Mouse (Mus musculus) heart, embryonic 16.5 days (tissue): ENCODE measurements around the gene Mcm2. TPM values are rescaled to one million over a fixed set of nuclear protein-coding genes. Genes with fewer than 3 reads are reported as not detected.

Experiments used
- ATAC-seq: fragments of 200-750 bp; cut with Nextera tagmentation; replicated peaks from 2 replicates; pipeline ENCODE4 v1.8.0; 2017; ENCODE audit warnings: moderate number of reproducible peaks; ENCODE audit not compliant: insufficient read depth, low FRiP score; ENCODE audit errors: extremely low read depth
- H3K27ac ChIP-seq: fragments of 300-500 bp; sonication (generic); 2 replicates; pipeline ENCODE4 v1.5.1; 2014; ENCODE audit warnings: mild to moderate bottlenecking, low read length, control low read depth, moderate library complexity
- H3K27me3 ChIP-seq: fragments of 300-500 bp; sonication (generic); 2 replicates; pipeline ENCODE4 v1.6.1; 2014; ENCODE audit warnings: low read length, mixed read lengths; ENCODE audit not compliant: control insufficient read depth, insufficient read depth
- H3K36me3 ChIP-seq: fragments of 300-500 bp; sonication (generic); 2 replicates; pipeline ENCODE4 v1.6.1; 2014; ENCODE audit not compliant: control insufficient read depth, insufficient read depth
- H3K4me1 ChIP-seq: fragments of 300-500 bp; sonication (generic); 2 replicates; pipeline ENCODE4 v1.6.1; 2014; ENCODE audit warnings: low read length, mixed read lengths; ENCODE audit not compliant: control insufficient read depth, insufficient read depth
- H3K4me2 ChIP-seq: fragments of 300-500 bp; sonication (generic); 2 replicates; pipeline ENCODE4 v1.6.1; 2014; ENCODE audit warnings: low read depth, mild to moderate bottlenecking, control low read depth, low read length
- H3K4me3 ChIP-seq: fragments of 300-500 bp; sonication (generic); 2 replicates; pipeline ENCODE4 v1.5.1; 2014; ENCODE audit warnings: mild to moderate bottlenecking, control low read depth, low read length
- H3K9ac ChIP-seq: fragments of 300-500 bp; sonication (generic); 2 replicates; pipeline ENCODE4 v1.6.1; 2014; ENCODE audit warnings: low read length, control low read depth
- H3K9me3 ChIP-seq: fragments of 300-500 bp; sonication (generic); replicated peaks from 2 replicates; pipeline ENCODE4 v1.6.1; 2016; ENCODE audit warnings: low read length; ENCODE audit not compliant: control insufficient read depth
- WGBS: fragments of 180-500 bp; shearing (Covaris S2); extraction: QIAGEN DNeasy Blood & Tissue Kit; methylation state at CpG from one replicate; pipeline ENCODE4 v1.1.7; 2014; 5-methylcytosine and 5-hydroxymethylcytosine counted together
- polyA plus RNA-seq: library from polyadenylated mRNA; unstranded; fragments of >200 nt; fragmentation: Nextera tagmentation; extraction: Ambion mirVana; gene quantifications from 2 replicates; pipeline ENCODE4 v1.2.1, GENCODE M21; 2015

Mcm2 gene
- polyA plus RNA-seq, 1 experiment from 2014 or later = 94.7 TPM

DNA sequence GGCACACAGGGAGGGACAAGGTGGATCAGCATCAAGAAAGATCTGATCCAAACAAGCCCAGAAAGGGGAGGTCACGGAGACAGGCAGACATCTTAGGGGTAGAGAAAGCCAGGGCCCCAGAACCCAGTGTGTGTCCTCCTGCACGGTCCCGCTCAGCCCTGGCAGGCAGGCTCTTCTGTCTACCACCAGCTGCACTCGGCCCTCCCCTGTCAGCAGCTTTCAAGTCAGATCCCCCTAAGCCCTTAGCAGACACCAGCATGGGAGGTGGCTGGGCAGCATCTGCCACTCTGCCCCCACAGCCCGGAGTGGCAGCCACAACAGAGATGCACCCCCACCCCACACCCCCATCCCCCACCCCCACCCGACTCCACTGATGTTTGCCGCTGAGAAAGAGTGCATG is 25.8 kb downstream of the Mcm2 start:
- Histone ChIP-seq H3K9ac (no peak overlapping the region), H3K36me3 (no peaks in the 10 kb centered on the region), H3K4me2 (no peak overlapping the region), H3K4me1 (no peaks in the 10 kb centered on the region), H3K4me3 (no peak overlapping the region), H3K27me3 (peaks cover 3% of the 10 kb centered on the region; the same call in 1 of the 2 replicates), H3K27ac (no peak overlapping the region), H3K9me3 (no peaks in the 10 kb centered on the region)
- 0 out of 2 replicates have a peak, but pooled peaks have one; percentile 7 for ATAC-seq
- 44% methylated on average over 7 of the region's 7 CpGs for WGBS

GRCm38 (mm10) chr6:88871546-88871945 is 27.0 kb downstream of the Mcm2 start:
- no peaks in the 10 kb centered on the region for H3K36me3 ChIP-seq
- H3K4me1 ChIP-seq = no peaks in the 10 kb centered on the region
- no peak for ATAC-seq
- no peak overlapping the region for H3K4me2 ChIP-seq
- H3K4me3 ChIP-seq = no peak overlapping the region
- H3K9ac ChIP-seq = no peak overlapping the region
- no peak overlapping the region for H3K27ac ChIP-seq
- H3K27me3 ChIP-seq = peaks cover 3% of the 10 kb centered on the region; the same call in 1 of the 2 replicates
- 50% methylated on average over 8 of the region's 8 CpGs for WGBS
- H3K9me3 ChIP-seq = no peaks in the 10 kb centered on the region

DNA sequence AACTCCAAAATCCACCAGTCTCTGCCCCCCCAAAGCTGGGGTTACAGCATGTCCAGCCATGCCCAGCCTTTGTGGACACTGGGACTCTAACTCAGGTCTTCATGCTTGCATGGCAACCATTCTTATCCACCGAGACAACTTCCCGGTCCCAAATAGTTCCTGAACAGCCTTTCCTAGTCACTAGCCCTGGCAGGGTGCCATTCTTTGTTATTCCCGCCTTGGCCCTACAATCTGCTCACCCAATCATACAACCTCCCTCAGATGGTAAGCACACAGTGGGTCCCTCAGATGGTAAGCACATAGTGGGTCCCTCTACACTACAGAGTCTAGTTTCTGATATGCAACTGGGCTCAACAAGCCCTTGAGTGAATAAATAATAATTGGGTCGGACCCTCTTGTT is 28.0 kb downstream of the Mcm2 start:
- H3K4me1 ChIP-seq = no peaks in the 10 kb centered on the region
- no peak for ATAC-seq
- 48% methylated on average over 4 of the region's 4 CpGs for WGBS
- no peaks in the 10 kb centered on the region for H3K9me3 ChIP-seq
- no peak overlapping the region for H3K4me3 ChIP-seq
- H3K27me3 ChIP-seq = peaks cover 3% of the 10 kb centered on the region; the same call in 1 of the 2 replicates
- H3K27ac ChIP-seq = no peak overlapping the region
- H3K9ac ChIP-seq = no peak overlapping the region
- no peak overlapping the region for H3K4me2 ChIP-seq
- no peaks in the 10 kb centered on the region for H3K36me3 ChIP-seq

GRCm38 (mm10) chr6:88869459-88869858 is 29.1 kb downstream of the Mcm2 start:
- no peak overlapping the region for H3K9ac ChIP-seq
- peaks cover 2% of the 10 kb centered on the region; the same call in 1 of the 2 replicates for H3K36me3 ChIP-seq
- H3K4me3 ChIP-seq = no peak overlapping the region
- no peaks in the 10 kb centered on the region for H3K9me3 ChIP-seq
- 80% methylated on average over 7 of the region's 7 CpGs for WGBS
- H3K4me2 ChIP-seq = no peak overlapping the region
- no peak overlapping the region for H3K27ac ChIP-seq
- peaks cover 3% of the 10 kb centered on the region; the same call in 1 of the 2 replicates for H3K27me3 ChIP-seq
- no peak for ATAC-seq
- no peaks in the 10 kb centered on the region for H3K4me1 ChIP-seq

- Histone ChIP-seq H3K9me3 (no peaks in the 10 kb centered on the region), H3K4me3 (no peak overlapping the region), H3K4me1 (no peaks in the 10 kb centered on the region), H3K27me3 (no peaks in the 10 kb centered on the region), H3K9ac (no peak overlapping the region), H3K4me2 (no peak overlapping the region), H3K36me3 (peaks cover 9% of the 10 kb centered on the region), H3K27ac (no peak overlapping the region)
- ATAC-seq = no peak
- 78% methylated on average over 7 of the region's 7 CpGs for WGBS
These were observed 32.9 kb downstream of the Mcm2 start for GRCm38 (mm10) chr6:88865704-88866103.

GRCm38 (mm10) chr6:88860914-88861313 is 37.7 kb downstream of the Mcm2 start:
- Histone ChIP-seq H3K27ac (no peak overlapping the region), H3K27me3 (no peaks in the 10 kb centered on the region), H3K4me2 (no peak overlapping the region), H3K9me3 (no peaks in the 10 kb centered on the region), H3K4me3 (no peak overlapping the region), H3K9ac (no peak overlapping the region), H3K4me1 (peaks cover 12% of the 10 kb centered on the region), H3K36me3 (peaks cover 9% of the 10 kb centered on the region)
- 26% methylated on average over 2 of the region's 2 CpGs for WGBS
- no peak for ATAC-seq

GRCm38 (mm10) chr6:88858341-88858740 is 40.2 kb downstream of the Mcm2 start:
- Histone ChIP-seq H3K4me3 (no peak overlapping the region), H3K4me2 (no peak overlapping the region), H3K9me3 (no peaks in the 10 kb centered on the region), H3K4me1 (peaks cover 12% of the 10 kb centered on the region), H3K36me3 (peaks cover 5% of the 10 kb centered on the region; the same call in 1 of the 2 replicates), H3K9ac (peak overlapping the region; percentile 26), H3K27ac (peak overlapping the region; percentile 96), H3K27me3 (no peaks in the 10 kb centered on the region)
- ATAC-seq = 0 out of 2 replicates have a peak, but pooled peaks have one; percentile 16
- WGBS = 46% methylated on average over 7 of the region's 7 CpGs

- Histone ChIP-seq H3K27me3 (no peaks in the 10 kb centered on the region), H3K9ac (peak overlapping the region; percentile 60), H3K27ac (peak overlapping the region; percentile 96), H3K4me2 (peak overlapping the region; percentile 43), H3K9me3 (no peaks in the 10 kb centered on the region), H3K36me3 (peaks cover 5% of the 10 kb centered on the region; the same call in 1 of the 2 replicates), H3K4me3 (no peak overlapping the region), H3K4me1 (peaks cover 12% of the 10 kb centered on the region)
- ATAC-seq = no peak
- 63% methylated on average over 6 of the region's 6 CpGs for WGBS
These were observed 40.8 kb downstream of the Mcm2 start for GRCm38 (mm10) chr6:88857830-88858229.

DNA sequence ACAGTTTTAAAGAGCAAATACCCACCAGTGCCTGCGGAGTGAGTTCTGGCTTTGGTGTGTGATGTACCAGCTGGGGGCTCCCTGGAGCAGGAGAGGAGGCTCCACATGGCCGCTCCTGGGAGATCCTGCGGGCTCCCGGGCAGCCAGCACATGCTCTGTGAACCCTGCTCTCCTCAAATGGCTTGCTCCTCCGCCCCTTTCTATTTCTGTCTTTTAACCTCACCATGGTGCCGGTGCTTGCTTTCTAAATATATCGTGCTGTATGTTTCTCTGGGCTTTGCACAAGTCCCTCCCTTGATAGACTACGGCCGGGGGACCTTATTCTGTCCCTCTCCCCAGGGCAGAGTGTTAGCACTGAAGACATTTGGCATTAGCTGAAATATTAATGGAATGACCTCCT is 41.3 kb downstream of the Mcm2 start:
- Histone ChIP-seq H3K4me1 (peaks cover 12% of the 10 kb centered on the region), H3K36me3 (peaks cover 5% of the 10 kb centered on the region; the same call in 1 of the 2 replicates), H3K9me3 (no peaks in the 10 kb centered on the region), H3K27me3 (no peaks in the 10 kb centered on the region), H3K27ac (peak overlapping the region; percentile 96), H3K9ac (peak overlapping the region; percentile 60), H3K4me2 (peak overlapping the region; percentile 43), H3K4me3 (no peak overlapping the region)
- peak; percentile 90 for ATAC-seq
- WGBS = 17% methylated on average over 9 of the region's 9 CpGs
